Mouse (Mus musculus): ENCODE data around the gene Ddc. TPM values are rescaled to one million over a fixed set of nuclear protein-coding genes. Genes with fewer than 3 reads are reported as not detected.

The Ddc gene
- polyA plus RNA-seq, 1 experiment from 2014 or later, result 7.7 TPM

Other genes starting within 250 kb of the Ddc start
- 0.91 and 0.98 TPM in 2 replicates for gene Ikzf1, start 213.1 kb downstream of the Ddc start, polyA plus RNA-seq (2016; fragmentation: Nextera tagmentation; extraction: Ambion mirVana)
- gene Fignl1, start 89.2 kb downstream of the Ddc start, polyA plus RNA-seq (2016; fragmentation: Nextera tagmentation; extraction: Ambion mirVana), result 76.3 and 80.5 TPM in 2 replicates
- gene Grb10, start 140.5 kb upstream of the Ddc start, polyA plus RNA-seq (2016; fragmentation: Nextera tagmentation; extraction: Ambion mirVana), result 345 and 376 TPM in 2 replicates